Mouse (Mus musculus): ENCODE data around the gene Prdx5. TPM values are rescaled to one million over a fixed set of nuclear protein-coding genes. Genes with fewer than 3 reads are reported as not detected.

The Prdx5 gene
- total and polyA plus RNA-seq, 3 experiments = 59.2 to 210 (median 208) TPM

- DNase-seq (ENCODE audit: low spot score) (no peak), ATAC-seq (ENCODE audit: extremely low read depth, insufficient number of reproducible peaks, low FRiP score, poor library complexity, severe bottlenecking) (no peak)
- Histone ChIP-seq H3K27me3 (ENCODE audit: insufficient read depth, low read length) (no peaks in the 10 kb centered on the region), H3K4me3 (ENCODE audit: low read depth, low read length) (peak overlapping the region; percentile 89; the same call in 1 of the 2 replicates), H3K36me3 (replicated peaks) (peaks cover 70% of the 10 kb centered on the region), H3K9me3 (replicated peaks) (no peaks in the 10 kb centered on the region), H3K4me1 (ENCODE audit: insufficient read depth, low read depth, low read length) (peaks cover 51% of the 10 kb centered on the region)
- TF ChIP-seq GATA1 (IDR thresholded peaks at IDR 0.05; ENCODE audit: borderline replicate concordance, low read length) (no peak), GATA2 (IDR thresholded peaks at IDR 0.05; ENCODE audit: borderline replicate concordance, low read depth, low read length) (no peak), CTCF (IDR thresholded peaks at IDR 0.05; ENCODE audit: low read depth, low read length) (no peak), TAL1 (conservative IDR thresholded peaks at IDR 0.05; ENCODE audit: low read depth, low read length) (no peak), POLR2AphosphoS5 (IDR thresholded peaks at IDR 0.05; ENCODE audit: insufficient replicate concordance, low read depth, low read length) (no peak)
Observed at GRCm38 (mm10) chr19:6907811-6908540, 1.9 kb downstream of the Prdx5 start.

- Histone ChIP-seq H3K4me3 (ENCODE audit: low read depth, low read length) (no peak overlapping the region), H3K4me1 (ENCODE audit: insufficient read depth, low read depth, low read length) (peaks cover 42% of the 10 kb centered on the region), H3K9me3 (replicated peaks) (no peaks in the 10 kb centered on the region), H3K27me3 (ENCODE audit: insufficient read depth, low read length) (no peaks in the 10 kb centered on the region), H3K36me3 (replicated peaks) (peaks cover 61% of the 10 kb centered on the region)
- no peak for ATAC-seq (ENCODE audit: extremely low read depth, insufficient number of reproducible peaks, low FRiP score, poor library complexity, severe bottlenecking)
- TF ChIP-seq TAL1 (conservative IDR thresholded peaks at IDR 0.05; ENCODE audit: low read depth, low read length) (no peak), GATA2 (IDR thresholded peaks at IDR 0.05; ENCODE audit: borderline replicate concordance, low read depth, low read length) (no peak), CTCF (IDR thresholded peaks at IDR 0.05; ENCODE audit: low read depth, low read length) (no peak), POLR2AphosphoS5 (IDR thresholded peaks at IDR 0.05; ENCODE audit: insufficient replicate concordance, low read depth, low read length) (no peak), GATA1 (IDR thresholded peaks at IDR 0.05; ENCODE audit: borderline replicate concordance, low read length) (no peak)
- DNase-seq (ENCODE audit: low spot score) = no peak
Observed at GRCm38 (mm10) chr19:6907094-6907493, 2.8 kb downstream of the Prdx5 start.

GRCm38 (mm10) chr19:6906199-6906598 lies 3.7 kb downstream of the Prdx5 start:
- no peak for ATAC-seq (ENCODE audit: extremely low read depth, insufficient number of reproducible peaks, low FRiP score, poor library complexity, severe bottlenecking)
- H3K9me3 ChIP-seq (replicated peaks) = no peaks in the 10 kb centered on the region
- no peak for DNase-seq (ENCODE audit: low spot score)
- no peak overlapping the region for H3K4me3 ChIP-seq (ENCODE audit: low read depth, low read length)
- peaks cover 52% of the 10 kb centered on the region for H3K36me3 ChIP-seq (replicated peaks)
- no peaks in the 10 kb centered on the region for H3K27me3 ChIP-seq (ENCODE audit: insufficient read depth, low read length)
- TF ChIP-seq CTCF (IDR thresholded peaks at IDR 0.05; ENCODE audit: low read depth, low read length) (no peak), TAL1 (conservative IDR thresholded peaks at IDR 0.05; ENCODE audit: low read depth, low read length) (no peak), POLR2AphosphoS5 (IDR thresholded peaks at IDR 0.05; ENCODE audit: insufficient replicate concordance, low read depth, low read length) (no peak), GATA2 (IDR thresholded peaks at IDR 0.05; ENCODE audit: borderline replicate concordance, low read depth, low read length) (no peak), GATA1 (IDR thresholded peaks at IDR 0.05; ENCODE audit: borderline replicate concordance, low read length) (no peak)
- H3K4me1 ChIP-seq (ENCODE audit: insufficient read depth, low read depth, low read length) = peaks cover 33% of the 10 kb centered on the region

GRCm38 (mm10) chr19:6905498-6906159 lies 4.3 kb downstream of the Prdx5 start:
- Histone ChIP-seq H3K4me1 (ENCODE audit: insufficient read depth, low read depth, low read length) (peaks cover 30% of the 10 kb centered on the region), H3K9me3 (replicated peaks) (no peaks in the 10 kb centered on the region), H3K4me3 (ENCODE audit: low read depth, low read length) (no peak overlapping the region), H3K36me3 (replicated peaks) (peaks cover 48% of the 10 kb centered on the region), H3K27me3 (ENCODE audit: insufficient read depth, low read length) (no peaks in the 10 kb centered on the region)
- ATAC-seq (ENCODE audit: extremely low read depth, insufficient number of reproducible peaks, low FRiP score, poor library complexity, severe bottlenecking) (no peak), DNase-seq (ENCODE audit: low spot score) (no peak)
- TF ChIP-seq CTCF (IDR thresholded peaks at IDR 0.05; ENCODE audit: low read depth, low read length) (no peak), GATA2 (IDR thresholded peaks at IDR 0.05; ENCODE audit: borderline replicate concordance, low read depth, low read length) (no peak)

- ATAC-seq (ENCODE audit: extremely low read depth, insufficient number of reproducible peaks, low FRiP score, poor library complexity, severe bottlenecking) (no peak), DNase-seq (ENCODE audit: low spot score) (no peak)
- H3K4me3 ChIP-seq (ENCODE audit: low read depth, low read length) = no peak overlapping the region
- no peaks in the 10 kb centered on the region for H3K27me3 ChIP-seq (ENCODE audit: insufficient read depth, low read length)
- peaks cover 7% of the 10 kb centered on the region for H3K9me3 ChIP-seq (replicated peaks)
- H3K4me1 ChIP-seq (ENCODE audit: insufficient read depth, low read depth, low read length) = peaks cover 28% of the 10 kb centered on the region
- peaks cover 45% of the 10 kb centered on the region for H3K36me3 ChIP-seq (replicated peaks)
- no peak for TF ChIP-seq TAL1 (conservative IDR thresholded peaks at IDR 0.05; ENCODE audit: low read depth, low read length)
- TF ChIP-seq CTCF (IDR thresholded peaks at IDR 0.05; ENCODE audit: low read depth, low read length) = no peak
- no peak for TF ChIP-seq GATA1 (IDR thresholded peaks at IDR 0.05; ENCODE audit: borderline replicate concordance, low read length)
- TF ChIP-seq GATA2 (IDR thresholded peaks at IDR 0.05; ENCODE audit: borderline replicate concordance, low read depth, low read length) = no peak
- no peak for TF ChIP-seq POLR2AphosphoS5 (IDR thresholded peaks at IDR 0.05; ENCODE audit: insufficient replicate concordance, low read depth, low read length)
Observed at GRCm38 (mm10) chr19:6904846-6905245, 5.1 kb downstream of the Prdx5 start.

GRCm38 (mm10) chr19:6903031-6903430 lies 6.9 kb downstream of the Prdx5 start:
- H3K36me3 ChIP-seq (replicated peaks) = peaks cover 43% of the 10 kb centered on the region
- TF ChIP-seq POLR2AphosphoS5 (IDR thresholded peaks at IDR 0.05; ENCODE audit: insufficient replicate concordance, low read depth, low read length) = no peak
- no peak for TF ChIP-seq GATA1 (IDR thresholded peaks at IDR 0.05; ENCODE audit: borderline replicate concordance, low read length)
- TF ChIP-seq CTCF (IDR thresholded peaks at IDR 0.05; ENCODE audit: low read depth, low read length) = no peak
- no peak for TF ChIP-seq GATA2 (IDR thresholded peaks at IDR 0.05; ENCODE audit: borderline replicate concordance, low read depth, low read length)
- no peak for TF ChIP-seq TAL1 (conservative IDR thresholded peaks at IDR 0.05; ENCODE audit: low read depth, low read length)
- ATAC-seq (ENCODE audit: extremely low read depth, insufficient number of reproducible peaks, low FRiP score, poor library complexity, severe bottlenecking) (no peak), DNase-seq (ENCODE audit: low spot score) (no peak)
- peaks cover 17% of the 10 kb centered on the region for H3K4me1 ChIP-seq (ENCODE audit: insufficient read depth, low read depth, low read length)
- H3K9me3 ChIP-seq (replicated peaks) = peaks cover 11% of the 10 kb centered on the region
- H3K4me3 ChIP-seq (ENCODE audit: low read depth, low read length) = no peak overlapping the region
- 0 out of 2 replicates have a peak, but pooled peaks cover 3% of the 10 kb centered on the region for H3K27me3 ChIP-seq (ENCODE audit: insufficient read depth, low read length)
